ENCODE assay signal across 29 mouse cellular contexts in genomic region chr2:122608820-122609219, GRCm38 (mm10). TPM values are rescaled to one million over a fixed set of nuclear protein-coding genes. Genes with fewer than 3 reads are reported as not detected.
A peak's percentile ranks its signal among the peaks of the same experiment; 100 is the strongest.
DNase-seq lines count a peak whose midpoint lies in the region; ATAC-seq and TF ChIP-seq lines count a peak whose summit lies in the region.
"Had no signal": no experiment of that assay in that cellular context is flagged by ENCODE, and none has a peak within 500 bp of the region (broad histone marks: within the 10 kb centered on the region; RNA-seq: fewer than 3 reads in every experiment).

No protein-coding gene starts in this region.

- ATAC-seq in kidney, postnatal 0 days (replicated peaks; ENCODE audit: low FRiP score, low read depth): no peak
- no peak for ATAC-seq in kidney, embryonic 15.5 days (replicated peaks; ENCODE audit: low FRiP score)
- ATAC-seq: CD4-positive, CD25-positive, alpha-beta regulatory T cell, adult 4 months; forebrain, embryonic 13.5 days; hindbrain, embryonic 16.5 days; Patski had no signal

- no peak overlapping the region for H3K27ac ChIP-seq in kidney, postnatal 0 days
- H3K27ac ChIP-seq in kidney, embryonic 15.5 days: no peak overlapping the region
- H3K27ac ChIP-seq in testis, adult 2 months (ENCODE audit: control insufficient read depth, insufficient read depth, low read depth, low read length): no peak overlapping the region
- H3K27ac ChIP-seq: embryonic facial prominence, embryonic 13.5 days; forebrain, embryonic 13.5 days; neural tube, embryonic 15.5 days had no signal

- no peak for TF ChIP-seq CTCF in kidney, postnatal 0 days (IDR thresholded peaks at IDR 0.05; ENCODE audit: low read depth)
- TF ChIP-seq CTCF in testis, adult 2 months (IDR thresholded peaks at IDR 0.05; ENCODE audit: control insufficient read depth, insufficient read depth, insufficient replicate concordance, low read depth, low read length): no peak

- H3K27me3 ChIP-seq in kidney, postnatal 0 days (ENCODE audit: insufficient read depth, low read length): no peaks in the 10 kb centered on the region
- peaks cover 20% of the 10 kb centered on the region for H3K27me3 ChIP-seq in kidney, embryonic 15.5 days
- no peaks in the 10 kb centered on the region for H3K27me3 ChIP-seq in testis, adult 2 months (ENCODE audit: control insufficient read depth, insufficient read depth, low read length)

- H3K4me2 ChIP-seq in kidney, postnatal 0 days (ENCODE audit: low read length): peak overlapping the region; percentile 6; the same call in 1 of the 2 replicates
- H3K4me2 ChIP-seq in kidney, embryonic 15.5 days: no peak overlapping the region
- H3K4me2 ChIP-seq: embryonic facial prominence, embryonic 13.5 days; forebrain, embryonic 13.5 days; liver, embryonic 11.5 days; midbrain, embryonic 11.5 days; neural tube, embryonic 15.5 days had no signal

- WGBS in kidney, postnatal 0 days: 76% methylated on average over 9 of the region's 9 CpGs
- 83% methylated on average over 9 of the region's 9 CpGs for WGBS in kidney, embryonic 15.5 days

- H3K36me3 ChIP-seq in kidney, postnatal 0 days (ENCODE audit: insufficient read depth, low read length): no peaks in the 10 kb centered on the region
- H3K36me3 ChIP-seq in kidney, embryonic 15.5 days: no peaks in the 10 kb centered on the region
- no peaks in the 10 kb centered on the region for H3K36me3 ChIP-seq in testis, adult 2 months (ENCODE audit: control insufficient read depth, insufficient read depth, low read length)
- H3K36me3 ChIP-seq: embryonic facial prominence, embryonic 13.5 days; neural tube, embryonic 15.5 days had no signal

- H3K9me3 ChIP-seq in kidney, postnatal 0 days (replicated peaks; ENCODE audit: low read length): no peaks in the 10 kb centered on the region
- H3K9me3 ChIP-seq in kidney, embryonic 15.5 days (replicated peaks): no peaks in the 10 kb centered on the region
- H3K9me3 ChIP-seq: embryonic facial prominence, embryonic 13.5 days; forebrain, embryonic 13.5 days; neural tube, embryonic 15.5 days had no signal

- no peak for DNase-seq in kidney, postnatal 0 days (ENCODE audit: low spot score)
- no peak for DNase-seq in testis, postnatal 10 days (ENCODE audit: low spot score)
- peak; percentile 10 for DNase-seq in R1 (ENCODE audit: low read depth, low spot score)
- DNase-seq in urinary bladder, postnatal 25 days (ENCODE audit: low spot score): no peak
- no peak for DNase-seq in heart, postnatal 10 days
- DNase-seq: adrenal gland, postnatal 14 days; cerebellum, adult 2 months; cerebellum, postnatal 25 days; embryo, embryonic 11 days; gastrocnemius, postnatal 36 days; lung, adult 18-20 months; lung, postnatal 10 days; right cerebral cortex, adult 18-20 months; right cerebral cortex, postnatal 4 days; thymus, adult 2 months; thymus, postnatal 4 days had no signal

- H3K4me3 ChIP-seq in kidney, postnatal 0 days (replicated peaks; ENCODE audit: low read depth, low read length): no peak overlapping the region
- no peak overlapping the region for H3K4me3 ChIP-seq in kidney, embryonic 15.5 days (replicated peaks)
- H3K4me3 ChIP-seq in testis, adult 2 months (ENCODE audit: control insufficient read depth, low read depth, low read length): peak overlapping the region; percentile 11
- H3K4me3 ChIP-seq: embryonic facial prominence, embryonic 13.5 days; erythroblast, embryonic 14.5 days; forebrain, embryonic 13.5 days; neural tube, embryonic 15.5 days had no signal

- no peak for TF ChIP-seq POLR2A in testis, adult 2 months (IDR thresholded peaks at IDR 0.05; ENCODE audit: control insufficient read depth, low read depth, low read length)

- H3K4me1 ChIP-seq in kidney, postnatal 0 days (replicated peaks; ENCODE audit: insufficient read depth, low read length): no peaks in the 10 kb centered on the region
- peaks cover 9% of the 10 kb centered on the region for H3K4me1 ChIP-seq in kidney, embryonic 15.5 days
- H3K4me1 ChIP-seq in testis, adult 2 months (ENCODE audit: control insufficient read depth, insufficient read depth, low read length): peaks cover 14% of the 10 kb centered on the region

- intact Hi-C loops in heart, postnatal 10 days (cut with DNase I): no loop called here

- H3K9ac ChIP-seq in kidney, postnatal 0 days (ENCODE audit: low read depth, low read length): no peak overlapping the region
- no peak overlapping the region for H3K9ac ChIP-seq in kidney, embryonic 15.5 days
- H3K9ac ChIP-seq: embryonic facial prominence, embryonic 13.5 days; forebrain, embryonic 13.5 days; neural tube, embryonic 15.5 days had no signal

RNA-seq across cellular contexts. Expression of gene Gatm, which starts 2.3 kb away (rescaled TPM):
- 270 and 317 TPM in 2 replicates for polyA plus RNA-seq in kidney, postnatal 0 days (2015; fragmentation: Nextera tagmentation; extraction: Ambion mirVana)
- 44.2 and 49.6 TPM in 2 replicates for polyA plus RNA-seq in kidney, embryonic 15.5 days (2015; fragmentation: Nextera tagmentation; extraction: Ambion mirVana)
- polyA plus RNA-seq in testis, adult 2 months (2012; rRNA removed): 63.3 and 94.7 TPM in 2 replicates
- 1 to 10 TPM; 7.5 to 8.2 TPM for total RNA-seq in heart, postnatal 10 days (2021)

RNA-seq across cellular contexts. Expression of gene AA467197, which starts 28.0 kb away (rescaled TPM):
- polyA plus RNA-seq in kidney, postnatal 0 days (2015; fragmentation: Nextera tagmentation; extraction: Ambion mirVana): 0.26 and 0.34 TPM in 2 replicates
- polyA plus RNA-seq in kidney, embryonic 15.5 days (2015; fragmentation: Nextera tagmentation; extraction: Ambion mirVana): 0.34 and 0.99 TPM in 2 replicates
- polyA plus RNA-seq in testis, adult 2 months (2012; rRNA removed): 137 and 157 TPM in 2 replicates
- total RNA-seq in heart, postnatal 10 days (2021): under 1 TPM in 1 of 2 experiments, not detected in 1; 0.45 TPM
- total RNA-seq: gastrocnemius, adult 18-20 months; midbrain, postnatal 0 days had no signal
- polyA plus RNA-seq: CD4-positive, CD25-positive, alpha-beta regulatory T cell, adult 4 months; embryonic facial prominence, embryonic 13.5 days; erythroblast, embryonic 14.5 days; forebrain, embryonic 13.5 days; liver, embryonic 11.5 days had no signal

Comparison
In these comparisons a context has a peak if more than half of its experiments do, and no peak if none do; other contexts are left out.
1. RNA of gene AA467197, which starts 28.0 kb away (polyA plus RNA-seq): 137 to 157 TPM in testis, adult 2 months; 0.26 to 0.34 TPM in kidney, postnatal 0 days and 0.34 to 0.99 TPM in kidney, embryonic 15.5 days; every median in the first group is over 10 times any median in the second.